Mouse (Mus musculus): ENCODE data around the gene Snorc. TPM values are rescaled to one million over a fixed set of nuclear protein-coding genes. Genes with fewer than 3 reads are reported as not detected.

Snorc gene
- 0.17 and 0.28 TPM in 2 replicates for polyA plus RNA-seq (2012; rRNA removed)

DNA sequence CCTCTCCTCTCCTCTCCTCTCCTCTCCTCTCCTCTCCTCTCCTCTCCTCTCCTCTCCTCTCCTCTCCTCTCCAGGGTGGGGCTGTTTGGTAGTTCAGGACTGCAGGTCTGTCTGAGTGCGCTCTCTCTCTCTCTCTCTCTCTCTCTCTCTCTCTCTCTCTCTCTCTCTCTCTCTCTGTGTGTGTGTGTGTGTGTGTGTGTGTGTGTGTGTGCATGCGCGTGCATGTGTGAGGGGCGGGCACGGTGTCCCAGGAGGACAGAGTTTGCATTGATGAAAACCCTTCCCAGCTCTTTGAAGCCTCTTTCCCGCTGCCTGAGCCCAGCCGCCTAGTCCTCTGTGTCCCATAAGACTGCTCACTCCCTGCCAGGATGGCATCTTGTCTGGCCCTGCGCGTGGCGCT, at the start of gene Snorc:
TSS of gene Snorc (plus strand) at position 301 of the 400 bp plus-strand sequence.

DNA sequence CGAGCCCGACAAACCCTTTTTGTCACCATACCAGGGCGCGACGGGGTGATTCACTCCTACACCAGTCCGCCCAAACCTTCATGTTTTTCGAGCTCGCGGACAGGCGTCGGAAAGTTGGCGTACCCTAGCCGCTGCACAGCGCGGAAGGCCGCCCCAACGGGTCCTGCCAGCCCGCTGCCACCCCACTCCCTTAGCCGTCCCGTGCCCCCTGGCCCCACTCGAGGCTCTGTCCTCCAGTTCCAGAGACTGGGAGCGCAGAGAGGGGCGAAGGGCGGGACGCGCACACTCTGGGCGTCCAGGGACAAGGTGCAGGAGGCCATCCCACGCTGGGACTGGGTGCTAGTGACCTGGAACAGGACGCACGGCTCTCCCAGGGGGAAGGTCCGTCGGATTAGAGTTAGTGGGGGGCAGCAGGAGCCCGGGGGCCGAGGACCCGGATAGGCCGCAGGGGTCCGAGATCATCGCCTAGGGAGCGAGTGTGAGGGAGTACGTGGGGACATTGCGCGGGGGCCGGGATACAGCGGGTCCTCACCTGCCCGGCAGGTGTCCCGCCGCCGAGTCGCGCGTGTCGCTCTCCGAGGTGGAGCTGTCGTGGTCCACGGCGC, 39.6 kb downstream of the Snorc start, which contains the start of gene Neu2:
TSS of gene Neu2 (plus strand) at position 329 of the 605 bp plus-strand sequence.

Other genes starting within 250 kb of the Snorc start
- 1.6 and 2.2 TPM in 2 replicates for gene Efhd1, start 205.9 kb upstream of the Snorc start, polyA plus RNA-seq (2012; rRNA removed)
- gene Gigyf2, start 143.3 kb upstream of the Snorc start, polyA plus RNA-seq (2012; rRNA removed) = 7.6 and 10.6 TPM in 2 replicates
- gene Kcnj13, start 75.5 kb upstream of the Snorc start, polyA plus RNA-seq (2012; rRNA removed) = 0.36 and 0.51 TPM in 2 replicates
- 2.6 and 2.8 TPM in 2 replicates for gene Neu2, start 39.6 kb downstream of the Snorc start, polyA plus RNA-seq (2012; rRNA removed)
- gene Ngef, start 103.6 kb downstream of the Snorc start, polyA plus RNA-seq (2012; rRNA removed) = 7.2 and 8.1 TPM in 2 replicates
- gene Inpp5d, start 150.0 kb downstream of the Snorc start, polyA plus RNA-seq (2012; rRNA removed) = 2.0 and 11.9 TPM in 2 replicates

Data from stomach, adult 2 months (tissue).